Mouse (Mus musculus) activated CD4-positive, CD25-positive, alpha-beta regulatory T cell, adult 9 weeks (primary cell): ENCODE measurements around the gene Gm6351. TPM values are rescaled to one million over a fixed set of nuclear protein-coding genes. Genes with fewer than 3 reads are reported as not detected.

ENCODE experiments used
- polyA plus RNA-seq: library from polyadenylated mRNA; unstranded; fragments of 100-300 nt; shearing (Covaris generic); gene quantifications from one replicate; pipeline ENCODE4 v1.2.1, GENCODE M21; 2017

The Gm6351 gene
- polyA plus RNA-seq: not detected

DNA sequence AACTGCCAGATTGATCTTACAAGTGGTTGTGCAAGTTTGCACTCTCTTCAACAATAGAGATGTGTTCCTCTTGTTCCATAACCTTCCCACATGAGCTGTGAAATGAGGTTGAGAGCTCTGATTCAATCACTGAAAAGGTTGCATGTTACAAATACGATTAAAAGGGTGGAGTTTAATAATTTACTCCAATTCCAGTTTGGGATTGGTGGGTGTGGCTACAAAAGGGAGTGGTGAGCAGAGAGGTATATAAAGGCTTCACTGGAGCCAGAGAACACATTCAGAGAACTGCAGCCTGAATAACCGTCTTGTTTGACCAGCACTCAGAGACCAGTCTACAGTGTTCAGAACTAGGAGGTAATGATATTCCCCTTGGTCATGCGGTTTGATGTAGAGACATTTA lies at the start of gene Gm6351:
Gene Gm6351 (plus strand): TSS at position 301 of the 400 bp plus-strand sequence.

DNA sequence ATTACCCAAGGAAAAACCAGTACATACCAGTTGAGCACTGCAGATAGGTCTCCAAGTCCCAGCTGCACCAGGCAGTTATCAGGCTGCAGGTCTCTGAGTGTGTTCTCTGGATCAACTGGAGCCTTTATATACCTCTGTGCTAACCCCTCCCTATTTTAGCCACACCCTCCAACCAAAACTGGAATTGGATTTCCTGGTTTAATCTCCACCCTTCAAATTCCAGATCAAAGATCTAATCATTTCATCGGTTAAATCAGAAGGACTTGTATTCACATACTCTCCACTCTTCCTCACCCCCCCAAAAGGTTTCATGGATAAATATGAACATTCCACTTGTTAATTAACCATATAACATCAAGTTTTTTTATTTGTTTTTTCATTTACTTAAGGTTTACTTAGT lies 5.7 kb upstream of the Gm6351 start, which contains the start of gene BC061212:
Gene BC061212 (minus strand): TSS at position 101 of the 400 bp plus-strand sequence.

Other genes starting within 250 kb of the Gm6351 start
- 0.18 TPM for gene Gm7792, start 232.6 kb upstream of the Gm6351 start, polyA plus RNA-seq
- gene Gm16429, start 147.3 kb upstream of the Gm6351 start, polyA plus RNA-seq: not detected
- gene BC061212, start 5.8 kb upstream of the Gm6351 start, polyA plus RNA-seq: not detected
- gene Gm3106, start 141.6 kb downstream of the Gm6351 start, polyA plus RNA-seq: not detected
- gene A430089I19Rik, start 230.4 kb downstream of the Gm6351 start, polyA plus RNA-seq: not detected
- not detected for gene Gm6502, start 238.1 kb downstream of the Gm6351 start, polyA plus RNA-seq